Comparison of ENCODE assay signal across 7 mouse cellular contexts in the genomic region with DNA sequence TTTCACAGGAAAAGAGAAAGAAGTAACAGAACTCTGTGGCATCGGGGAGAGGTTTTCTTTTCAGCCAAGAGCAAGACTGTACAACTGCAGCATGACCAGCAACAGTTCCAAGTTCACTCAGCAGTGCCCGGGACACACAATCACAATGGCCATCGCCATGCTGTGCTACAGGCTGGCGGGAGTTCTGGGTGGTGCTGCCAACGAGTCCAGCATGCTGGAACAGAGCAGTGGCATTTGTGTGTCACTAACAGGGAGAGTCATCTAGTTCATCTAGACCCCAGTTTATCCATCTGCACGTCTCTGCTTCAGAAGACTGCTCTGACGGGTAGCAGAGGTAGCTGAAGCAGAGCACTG.
DNase-seq lines count a peak whose midpoint lies in the region; ATAC-seq lines count a peak whose summit lies in the region.

No protein-coding gene starts in this region.

- H3K4me3 ChIP-seq in liver, embryonic 12.5 days, result no peak overlapping the region
- H3K4me3 ChIP-seq in midbrain, embryonic 10.5 days, result no peak overlapping the region

- no peak for DNase-seq in liver
- peak; percentile 78 to 86 for DNase-seq in cerebellum, postnatal 10 days
- DNase-seq in kidney, postnatal 25 days, result peak; percentile 29 to 64
- DNase-seq in ovary, postnatal 10 days (ENCODE audit: low spot score), result no peak
- no peak for DNase-seq in midbrain, embryonic 10.5 days (ENCODE audit: low spot score)

- peaks cover 73% of the 10 kb centered on the region for H3K4me1 ChIP-seq in liver, embryonic 12.5 days
- H3K4me1 ChIP-seq in midbrain, embryonic 10.5 days, result no peaks in the 10 kb centered on the region

- no peak overlapping the region for H3K9ac ChIP-seq in liver, embryonic 12.5 days

- H3K4me2 ChIP-seq in liver, embryonic 12.5 days, result no peak overlapping the region

- WGBS in liver, embryonic 12.5 days (ENCODE audit: insufficient replicate concordance), result 68% methylated on average over 7 of the region's 7 CpGs
- whole genome bisulfite sequencing in midbrain, embryonic 10.5 days, result 79% methylated on average over 7 of the region's 7 CpGs

- peak overlapping the region; percentile 20; the same call in 1 of the 2 replicates for H3K27ac ChIP-seq in liver, embryonic 12.5 days
- no peak overlapping the region for H3K27ac ChIP-seq in midbrain, embryonic 10.5 days (replicated peaks)

- no peak for ATAC-seq in liver, embryonic 12.5 days
- 0 out of 2 replicates have a peak, but pooled peaks have one; percentile 8 for ATAC-seq in granulocyte monocyte progenitor cell, adult 5-6 weeks (replicated peaks; ENCODE audit: poor library complexity, severe bottlenecking)

- no peaks in the 10 kb centered on the region for H3K9me3 ChIP-seq in liver, embryonic 12.5 days (replicated peaks)
- H3K9me3 ChIP-seq in midbrain, embryonic 10.5 days (replicated peaks), result no peaks in the 10 kb centered on the region

- no peaks in the 10 kb centered on the region for H3K27me3 ChIP-seq in liver, embryonic 12.5 days (replicated peaks)
- H3K27me3 ChIP-seq in midbrain, embryonic 10.5 days (ENCODE audit: low read depth, poor library complexity, severe bottlenecking), result no peaks in the 10 kb centered on the region

- peaks cover 6% of the 10 kb centered on the region for H3K36me3 ChIP-seq in liver, embryonic 12.5 days
- no peaks in the 10 kb centered on the region for H3K36me3 ChIP-seq in midbrain, embryonic 10.5 days

Comparison
In these comparisons a context has a peak if more than half of its experiments do, and no peak if none do; other contexts are left out.
1. DNase-seq: peak in cerebellum, postnatal 10 days (2 of 2) and kidney, postnatal 25 days (2 of 2); none in liver (single experiment), ovary, postnatal 10 days (single experiment) and midbrain, embryonic 10.5 days (single experiment).